Mouse (Mus musculus): ENCODE results near the gene Tnik.

GRCm38 (mm10) chr3:28638957-28639356 lies 375.9 kb downstream of the Tnik start:
- TF ChIP-seq TAL1 (IDR thresholded peaks at IDR 0.05; ENCODE audit: low read length) (no peak), GATA1 (IDR thresholded peaks at IDR 0.05; ENCODE audit: low read length) (no peak)

Measured in erythroblast, embryonic 14.5 days (primary cell).